Mouse (Mus musculus) liver, embryonic 14.5 days (tissue): Measurements from ENCODE around the gene Etnk2. TPM values are rescaled to one million over a fixed set of nuclear protein-coding genes. Genes with fewer than 3 reads are reported as not detected.
"Not testable (repeated sequence)": the region's sequence is repeated elsewhere in the genome, so short reads cannot be mapped to it uniquely, and the experiment has no call there.

ENCODE experiments used
- ATAC-seq: fragments of 200-750 bp; cut with Nextera tagmentation; 2 replicates; pipeline ENCODE4 v1.8.0; 2017; ENCODE audit warnings: moderate number of reproducible peaks, mild to moderate bottlenecking, moderate library complexity; ENCODE audit not compliant: insufficient read depth
- DNase-seq, 3 experiments: peaks; one replicate each; pipeline ENCODE4 v3.0.0-alpha.2; 2012 to 2013; ENCODE audit warnings: low read depth in 3 of 3, low spot score in 3 of 3
- H3K27ac ChIP-seq: fragments of 300-500 bp; sonication (generic); 2 replicates; pipeline ENCODE4 v1.5.1; 2014; ENCODE audit warnings: moderate library complexity, mild to moderate bottlenecking, control low read depth, inconsistent platforms
- H3K27me3 ChIP-seq: fragments of 300-500 bp; sonication (generic); 2 replicates; pipeline ENCODE4 v1.6.1; 2014; ENCODE audit warnings: mild to moderate bottlenecking, low read length, moderate library complexity; ENCODE audit not compliant: control insufficient read depth, insufficient read depth
- H3K36me3 ChIP-seq: fragments of 300-500 bp; sonication (generic); replicated peaks from 2 replicates; pipeline ENCODE4 v1.6.1; 2014; ENCODE audit warnings: low read depth; ENCODE audit not compliant: control insufficient read depth, insufficient read depth
- H3K4me1 ChIP-seq, 2 experiments: fragments of 200-500 bp in 1 of 2; fragments of 300-500 bp in 1 of 2; sonication (generic) in 1 of 2; replicated peaks; 2 replicates each; pipeline ENCODE4 v1.6.1; 2012 to 2014; ENCODE audit warnings: antibody characterized with exemption in 1 of 2, inconsistent platforms in 1 of 2, low read length in 1 of 2; ENCODE audit not compliant: control insufficient read depth in 2 of 2, insufficient read depth in 2 of 2
- H3K4me2 ChIP-seq: fragments of 300-500 bp; sonication (generic); 2 replicates; pipeline ENCODE4 v1.6.1; 2014; ENCODE audit warnings: low read depth, mild to moderate bottlenecking, control low read depth, moderate library complexity
- H3K4me3 ChIP-seq, 2 experiments: fragments of 200-500 bp in 1 of 2; fragments of 300-500 bp in 1 of 2; sonication (generic) in 1 of 2; 2 replicates each; pipeline ENCODE4 v1.5.1; 2012 to 2014; ENCODE audit warnings: low read depth in 2 of 2, low read length in 2 of 2, mild to moderate bottlenecking in 2 of 2, control low read depth in 1 of 2, inconsistent platforms in 1 of 2, moderate library complexity in 1 of 2; ENCODE audit not compliant: insufficient read depth in 1 of 2
- H3K9ac ChIP-seq: fragments of 300-500 bp; sonication (generic); replicated peaks from 2 replicates; pipeline ENCODE4 v1.6.1; 2014; ENCODE audit warnings: mild to moderate bottlenecking, control low read depth, moderate library complexity
- H3K9me3 ChIP-seq: fragments of 300-500 bp; sonication (generic); 2 replicates; pipeline ENCODE4 v1.6.1; 2016; ENCODE audit warnings: low read length, mixed read lengths; ENCODE audit not compliant: control insufficient read depth
- CTCF ChIP-seq: IDR thresholded peaks from 2 replicates; pipeline ENCODE4 v1.5.1; 2016; ENCODE audit warnings: antibody characterized with exemption, low read depth, control low read depth
- EP300 ChIP-seq: IDR thresholded peaks from 2 replicates; pipeline ENCODE4 v1.6.1; 2016; ENCODE audit warnings: antibody characterized with exemption, low read depth
- WGBS: fragments of 180-500 bp; shearing (Covaris S2); extraction: QIAGEN DNeasy Blood & Tissue Kit; methylation state at CpG from one replicate; pipeline ENCODE4 v1.1.7; 2014; ENCODE audit not compliant: insufficient replicate concordance; 5-methylcytosine and 5-hydroxymethylcytosine counted together
- polyA plus RNA-seq, 2 experiments: library from polyadenylated mRNA; depleted of rRNA in 1 of 2; stranded (reverse) in 1 of 2; unstranded in 1 of 2; fragments of >200 nt; fragmentation: Nextera tagmentation in 1 of 2; extraction: Ambion mirVana in 1 of 2; gene quantifications; 2 replicates each; pipeline versions ENCODE4 v1.2.1 to v1.2.3; 2012 to 2014

Etnk2 gene
- polyA plus RNA-seq, 2 experiments = 3.4 to 5.5 TPM

- no peak overlapping the region for H3K27ac ChIP-seq
- H3K9me3 ChIP-seq = no peaks in the 10 kb centered on the region
- peak overlapping the region; percentile 47 for H3K4me2 ChIP-seq
- H3K27me3 ChIP-seq = peaks cover 16% of the 10 kb centered on the region
- ATAC-seq (no peak), DNase-seq (no peak)
- no peaks in the 10 kb centered on the region for H3K4me1 ChIP-seq
- 8% methylated on average over 34 of the region's 34 CpGs for WGBS
- H3K36me3 ChIP-seq = no peaks in the 10 kb centered on the region
- no peak for TF ChIP-seq CTCF
- TF ChIP-seq EP300 = no peak
- H3K4me3 ChIP-seq = no peak overlapping the region; a peak in 1 of 4 replicates
- no peak overlapping the region for H3K9ac ChIP-seq
Measured at GRCm38 (mm10) chr1:133328896-133329637, 34.3 kb upstream of the Etnk2 start.

DNA sequence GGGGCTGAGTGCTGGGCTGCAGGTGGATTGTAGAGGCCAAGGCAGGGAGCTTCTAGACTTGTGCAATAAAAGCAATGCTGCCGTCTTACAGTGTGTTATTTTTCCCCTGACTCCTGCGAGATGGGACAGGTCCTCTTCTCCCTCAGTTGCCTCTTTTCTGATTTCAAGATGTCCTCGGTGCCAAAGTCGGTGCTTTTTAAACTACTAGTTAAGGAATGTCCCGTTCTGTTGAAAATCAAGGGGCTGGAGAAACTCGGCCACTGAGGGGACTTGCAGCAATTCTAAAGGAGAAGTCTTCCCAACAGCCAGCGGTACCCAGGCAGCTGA lies 33.8 kb upstream of the Etnk2 start:
- no peak overlapping the region for H3K27ac ChIP-seq
- H3K27me3 ChIP-seq = peaks cover 16% of the 10 kb centered on the region
- WGBS = 18% methylated on average over 7 of the region's 7 CpGs
- peak overlapping the region; percentile 47 for H3K4me2 ChIP-seq
- no peak overlapping the region for H3K4me3 ChIP-seq
- H3K4me1 ChIP-seq = no peaks in the 10 kb centered on the region
- H3K36me3 ChIP-seq = no peaks in the 10 kb centered on the region
- H3K9me3 ChIP-seq = no peaks in the 10 kb centered on the region
- no peak for TF ChIP-seq CTCF
- no peak for TF ChIP-seq EP300
- H3K9ac ChIP-seq = no peak overlapping the region
- ATAC-seq (no peak), DNase-seq (no peak)

GRCm38 (mm10) chr1:133331142-133331541 lies 32.2 kb upstream of the Etnk2 start:
- 42% methylated on average over 3 of the region's 3 CpGs for WGBS
- no peaks in the 10 kb centered on the region for H3K9me3 ChIP-seq
- no peaks in the 10 kb centered on the region for H3K4me1 ChIP-seq
- H3K36me3 ChIP-seq = no peaks in the 10 kb centered on the region
- DNase-seq (no peak), ATAC-seq (no peak)
- no peak overlapping the region for H3K4me2 ChIP-seq
- H3K4me3 ChIP-seq = no peak overlapping the region
- TF ChIP-seq CTCF = no peak
- no peak overlapping the region for H3K27ac ChIP-seq
- H3K9ac ChIP-seq = no peak overlapping the region
- H3K27me3 ChIP-seq = peaks cover 16% of the 10 kb centered on the region

- 68% methylated on average over 11 of the region's 11 CpGs for WGBS
- no peak overlapping the region for H3K4me3 ChIP-seq
- no peaks in the 10 kb centered on the region for H3K4me1 ChIP-seq
- peaks cover 16% of the 10 kb centered on the region for H3K27me3 ChIP-seq
- no peak overlapping the region for H3K27ac ChIP-seq
- no peak overlapping the region for H3K9ac ChIP-seq
- ATAC-seq (no peak), DNase-seq (no peak)
- H3K36me3 ChIP-seq = no peaks in the 10 kb centered on the region
- H3K9me3 ChIP-seq = no peaks in the 10 kb centered on the region
- TF ChIP-seq CTCF = no peak
- TF ChIP-seq EP300 = no peak
- no peak overlapping the region for H3K4me2 ChIP-seq
Measured at GRCm38 (mm10) chr1:133332656-133333430, 30.5 kb upstream of the Etnk2 start.

GRCm38 (mm10) chr1:133333937-133334336 lies 29.4 kb upstream of the Etnk2 start:
- DNase-seq (no peak), ATAC-seq (no peak)
- H3K27ac ChIP-seq = no peak overlapping the region
- H3K27me3 ChIP-seq = peaks cover 9% of the 10 kb centered on the region
- no peak for TF ChIP-seq CTCF
- no peak for TF ChIP-seq EP300
- WGBS = 56% methylated on average over 6 of the region's 6 CpGs
- no peaks in the 10 kb centered on the region for H3K4me1 ChIP-seq
- no peaks in the 10 kb centered on the region for H3K9me3 ChIP-seq
- H3K9ac ChIP-seq = no peak overlapping the region
- H3K36me3 ChIP-seq = no peaks in the 10 kb centered on the region
- H3K4me3 ChIP-seq = no peak overlapping the region
- no peak overlapping the region for H3K4me2 ChIP-seq

DNA sequence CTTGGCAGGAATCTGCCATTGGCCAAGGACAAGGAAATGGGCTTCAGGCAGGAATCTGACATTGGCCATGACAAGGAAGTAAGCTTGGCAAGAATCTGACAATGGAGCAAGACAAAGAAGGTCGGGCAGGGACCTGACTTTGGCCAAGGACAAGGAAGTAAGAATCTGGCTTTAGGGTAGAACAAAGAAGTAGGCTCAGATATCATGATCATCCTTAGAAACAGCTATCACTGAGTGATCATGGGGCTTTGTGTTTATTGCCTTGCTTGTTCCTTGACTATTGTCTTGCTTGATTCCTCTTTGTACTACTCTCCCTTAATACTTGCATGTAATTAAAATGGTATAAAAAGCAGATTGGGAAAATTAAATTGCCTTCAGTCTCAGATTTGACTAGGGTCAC lies 23.0 kb upstream of the Etnk2 start:
- H3K27me3 ChIP-seq = not testable (repeated sequence)
- 18% methylated on average over 1 of the region's 1 CpGs for WGBS

More for the DNA sequence above, 23.0 kb upstream of the Etnk2 start:
- ATAC-seq, H3K9me3 ChIP-seq, DNase-seq, H3K4me2 ChIP-seq, H3K36me3 ChIP-seq, H3K9ac ChIP-seq, H3K27ac ChIP-seq, H3K4me1 ChIP-seq, H3K4me3 ChIP-seq: not testable (repeated sequence)
